Mouse (Mus musculus): ENCODE measurements around the gene Ccnt1.
A peak's percentile ranks its signal among the peaks of the same experiment; 100 is the strongest.
"Not testable (repeated sequence)": the region's sequence is repeated elsewhere in the genome, so short reads cannot be mapped to it uniquely, and the experiment has no call there.

The Ccnt1 gene

GRCm38 (mm10) chr15:98543341-98543740 lies 27.4 kb downstream of the Ccnt1 start:
- DNase-seq (ENCODE audit: low read depth, low spot score): no peak

DNA sequence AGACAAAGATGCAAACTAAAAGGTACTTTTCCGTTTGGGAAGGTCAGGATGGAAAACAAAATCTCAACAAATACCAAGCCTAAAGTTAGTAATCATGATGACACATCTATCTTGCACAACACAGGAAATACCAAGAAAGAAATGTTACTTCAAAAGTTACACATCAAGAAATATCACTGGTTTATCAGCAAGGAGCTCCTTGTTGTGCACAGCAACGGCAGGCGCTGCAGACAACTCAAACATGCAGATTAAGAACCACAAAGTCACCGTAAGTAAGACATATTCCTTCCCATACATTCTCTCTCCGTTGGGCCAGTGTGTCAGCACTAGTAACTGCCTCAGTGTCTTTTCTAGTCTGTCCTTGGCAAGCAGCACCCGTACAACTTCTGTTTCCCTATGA lies 29.7 kb downstream of the Ccnt1 start:
- no peak for DNase-seq (ENCODE audit: low read depth, low spot score)

DNA sequence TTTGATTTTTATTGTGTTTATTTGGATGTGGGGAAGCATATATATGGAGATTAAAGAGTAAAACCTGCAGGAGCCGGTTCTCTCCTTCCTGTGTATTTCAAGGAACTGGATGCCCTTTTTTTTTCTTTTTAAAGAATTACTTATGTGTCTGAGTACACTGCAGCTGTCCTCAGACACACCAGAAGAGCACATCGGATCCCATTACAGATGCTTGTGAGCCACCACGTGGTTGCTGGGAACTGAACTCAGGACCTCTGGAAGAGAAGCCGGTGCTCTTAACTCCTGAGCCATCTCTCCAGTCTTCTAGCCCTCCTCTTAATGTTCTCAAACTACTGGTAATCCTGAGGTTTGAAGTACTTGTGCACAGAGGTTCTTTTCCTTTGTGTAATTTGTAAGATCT lies 32.8 kb downstream of the Ccnt1 start:
- DNase-seq (ENCODE audit: low read depth, low spot score): no peak

- no peak for DNase-seq (ENCODE audit: low read depth, low spot score)
These were observed 33.8 kb downstream of the Ccnt1 start for GRCm38 (mm10) chr15:98536828-98537510.

GRCm38 (mm10) chr15:98535921-98536320 lies 34.8 kb downstream of the Ccnt1 start:
- DNase-seq (ENCODE audit: low read depth, low spot score): no peak

DNA sequence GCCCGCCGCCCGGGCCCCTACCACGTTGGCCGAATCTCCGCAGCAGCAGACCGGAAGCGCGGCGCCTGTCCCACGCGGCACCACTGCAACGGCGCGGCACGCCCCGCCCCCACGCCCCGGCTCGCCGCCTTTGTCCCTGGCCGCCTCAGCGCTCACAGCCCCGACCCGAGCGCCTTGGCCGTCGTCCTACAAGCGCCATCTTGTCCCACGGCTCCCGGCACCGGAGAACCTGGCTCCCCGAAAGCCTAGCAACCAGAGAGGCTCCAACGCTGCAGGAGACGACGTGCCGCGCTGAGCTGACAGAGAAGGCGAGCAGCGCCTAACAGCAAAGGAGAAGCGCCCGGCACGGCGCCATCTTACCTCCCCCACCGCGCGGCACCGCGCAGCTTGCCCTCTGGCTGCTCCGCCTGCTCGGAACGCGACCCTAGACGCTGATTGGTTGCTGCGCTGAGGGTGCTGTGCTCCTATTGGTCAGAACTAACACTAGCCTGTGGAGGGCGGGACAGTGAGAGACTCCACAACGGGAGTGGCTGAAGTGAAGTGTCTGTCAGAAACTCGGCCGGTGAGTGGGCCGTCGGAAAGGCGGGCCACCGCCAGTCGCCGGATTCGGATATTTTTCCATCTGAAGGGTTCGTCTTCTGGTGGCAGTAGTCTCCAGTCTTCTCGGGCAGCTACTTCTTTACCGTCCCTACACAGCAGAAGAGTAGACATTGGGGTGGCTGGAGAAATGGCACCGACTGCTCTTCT lies 36.7 kb downstream of the Ccnt1 start, which contains the start of gene Kansl2:
Gene Kansl2 (minus strand): TSS at position 384 of the 747 bp plus-strand sequence.
- peak; percentile 99 for DNase-seq (ENCODE audit: low read depth, low spot score)

DNA sequence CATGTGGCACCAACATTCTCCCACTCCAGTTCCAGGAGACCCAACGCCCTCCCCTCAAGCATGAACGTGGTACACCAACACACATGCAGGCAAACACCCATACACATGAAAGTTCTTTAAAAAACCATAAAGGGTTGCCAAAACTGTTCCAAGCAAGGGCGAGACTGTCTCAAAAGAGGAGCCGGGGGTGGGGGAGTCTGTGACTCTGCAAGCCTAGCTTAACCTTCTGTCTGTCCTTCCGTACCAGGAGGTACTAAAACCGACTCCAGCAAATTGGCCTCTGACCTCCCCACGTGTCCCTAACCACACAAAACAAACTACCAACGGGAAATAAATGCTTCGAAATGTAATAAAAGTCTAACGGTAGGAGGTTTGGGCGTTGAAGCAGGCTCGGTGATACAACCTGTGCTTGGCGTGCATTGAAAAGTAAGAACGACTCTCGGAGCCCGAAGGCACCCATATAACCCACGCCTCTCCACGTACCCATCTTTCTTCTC lies 37.6 kb downstream of the Ccnt1 start:
- peak; percentile 53 for DNase-seq (ENCODE audit: low read depth, low spot score)

DNA sequence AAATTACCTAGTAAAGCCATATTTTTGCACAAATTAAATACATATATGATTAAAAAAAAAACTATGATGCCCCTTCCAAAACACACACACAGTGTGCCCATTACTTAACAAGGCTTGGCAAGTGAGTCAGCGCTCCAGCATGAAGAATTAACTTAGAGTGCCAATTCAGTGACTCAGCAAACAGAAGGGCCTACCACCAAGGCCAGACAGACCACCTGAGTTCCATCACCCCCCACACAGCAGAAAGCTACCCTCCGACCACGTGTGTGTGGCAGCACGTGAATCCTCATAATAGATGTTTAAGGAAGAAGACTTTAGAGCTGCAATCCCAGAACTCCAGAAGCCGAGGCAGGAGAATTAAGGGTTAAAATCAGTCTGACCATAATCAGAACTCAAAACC lies 38.4 kb downstream of the Ccnt1 start:
- no peak for DNase-seq (ENCODE audit: low read depth, low spot score)

- DNase-seq (ENCODE audit: low read depth, low spot score): no peak
These were observed 42.6 kb downstream of the Ccnt1 start for GRCm38 (mm10) chr15:98528066-98528563.

DNA sequence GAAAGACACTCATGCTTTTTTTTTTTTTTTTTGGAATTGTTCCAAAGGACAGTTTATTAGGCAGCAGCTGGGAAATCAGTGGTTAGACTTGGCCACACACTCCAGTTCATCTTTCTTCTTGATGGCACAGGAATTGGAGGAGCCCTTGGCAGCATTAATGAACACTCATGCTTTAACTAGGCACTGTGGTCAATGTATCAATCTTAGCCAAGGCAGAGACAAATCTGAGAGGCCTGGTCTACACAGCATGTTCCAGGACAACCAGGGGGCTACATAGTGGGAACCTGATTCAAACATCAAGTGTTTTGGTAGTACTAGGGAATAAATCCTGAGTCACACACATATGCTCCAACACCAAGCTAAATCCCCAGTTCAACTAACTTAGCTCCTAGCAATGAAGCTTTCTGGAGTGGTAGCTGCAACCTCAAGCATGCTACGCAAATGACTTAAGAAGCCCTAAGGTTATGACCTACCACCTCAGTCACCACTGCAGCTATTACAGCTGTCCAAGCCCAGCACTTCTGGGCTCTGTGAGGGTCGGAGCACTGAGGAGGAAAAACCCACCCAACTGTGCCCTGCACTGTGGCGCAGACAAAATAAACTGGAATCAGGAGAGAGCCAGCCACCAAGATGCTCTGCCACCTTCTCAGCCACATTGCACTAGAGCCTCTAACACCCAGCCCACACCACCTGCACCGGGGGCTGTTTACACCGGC lies 43.5 kb downstream of the Ccnt1 start:
- DNase-seq (ENCODE audit: low read depth, low spot score): no peak

DNA sequence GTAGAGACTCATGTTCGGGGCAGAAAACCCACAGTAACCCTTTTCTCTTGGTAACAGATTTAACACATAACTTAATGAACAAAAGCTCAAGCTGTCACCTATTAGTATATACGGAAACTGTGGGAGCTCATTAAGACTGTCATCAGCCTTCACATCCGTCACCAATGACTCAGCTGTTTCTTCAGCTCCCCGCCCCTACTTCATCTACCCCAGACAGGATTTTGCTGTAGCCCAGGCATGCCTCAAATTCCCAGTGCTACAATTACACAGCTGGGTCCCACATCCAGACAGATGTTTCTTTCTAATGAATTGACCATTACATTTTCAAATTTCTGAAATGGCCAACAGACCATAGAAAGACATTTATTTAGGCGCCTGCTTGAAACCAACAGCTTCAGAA lies 44.7 kb downstream of the Ccnt1 start:
- DNase-seq (ENCODE audit: low read depth, low spot score): no peak

DNA sequence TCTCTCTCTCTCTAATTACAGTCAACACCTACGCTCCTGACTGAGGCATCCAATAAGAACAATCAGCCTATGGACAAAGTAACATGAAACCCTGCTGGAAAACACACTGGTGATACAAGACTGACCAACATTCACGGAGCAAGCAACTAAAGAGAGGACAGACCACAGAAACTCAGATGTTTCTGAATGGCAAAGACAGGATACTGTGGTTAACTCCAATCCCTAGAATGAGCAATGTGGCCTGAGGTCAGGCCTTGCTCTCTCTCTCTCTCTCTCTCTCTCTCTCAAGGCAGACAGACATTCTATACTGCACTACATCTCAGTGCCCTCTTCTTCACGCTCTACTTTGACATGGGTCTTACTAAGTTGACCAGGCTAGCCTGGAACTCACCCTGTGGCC lies 49.5 kb downstream of the Ccnt1 start:
- DNase-seq (ENCODE audit: low read depth, low spot score): no peak

DNA sequence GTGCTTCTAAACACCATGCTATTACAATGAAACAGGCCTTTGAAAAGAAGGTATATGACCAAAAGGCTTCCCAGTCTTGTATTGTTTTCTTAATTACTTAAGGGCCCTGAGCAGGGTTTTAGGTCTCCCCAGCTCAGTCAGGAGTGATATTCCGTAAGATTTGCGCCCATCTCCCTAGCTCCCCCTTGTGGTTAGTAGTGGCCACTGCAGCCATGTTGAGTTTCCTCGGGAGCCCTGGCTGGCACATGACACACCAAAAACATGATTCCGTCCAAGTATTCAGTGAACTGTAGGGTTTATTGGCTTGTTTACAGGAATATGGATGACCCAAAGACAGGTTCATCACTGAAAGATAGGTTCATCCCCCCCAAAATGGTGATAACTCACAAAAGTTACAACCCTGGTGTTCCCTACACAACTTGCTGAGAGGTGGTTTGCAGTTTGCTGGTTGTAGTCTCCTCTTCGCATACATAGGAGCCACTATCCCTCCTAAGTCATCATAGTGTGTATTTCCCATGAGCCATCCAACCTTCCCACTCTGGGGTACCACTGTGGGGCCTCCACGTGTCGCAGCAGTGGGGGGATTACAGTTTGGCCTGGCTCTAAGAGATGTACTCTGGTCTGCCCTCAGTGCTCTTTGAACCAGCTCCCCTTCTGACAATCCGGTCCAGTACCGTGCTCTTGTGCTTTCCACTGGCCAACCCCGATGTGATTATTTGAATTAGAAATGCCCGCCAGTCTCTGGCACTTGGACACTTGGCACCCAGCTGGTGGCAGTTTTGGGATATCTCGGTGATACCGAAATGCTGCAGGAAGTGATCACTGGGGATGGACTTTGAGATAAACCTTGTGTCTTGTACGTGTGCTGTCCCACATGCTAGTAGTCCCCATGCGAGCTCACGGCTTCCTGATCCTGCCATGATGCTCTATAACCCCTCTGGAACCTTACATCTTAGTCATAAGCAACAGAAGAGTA lies 53.1 kb downstream of the Ccnt1 start:
- peak; percentile 77 for DNase-seq (ENCODE audit: low read depth, low spot score)

DNA sequence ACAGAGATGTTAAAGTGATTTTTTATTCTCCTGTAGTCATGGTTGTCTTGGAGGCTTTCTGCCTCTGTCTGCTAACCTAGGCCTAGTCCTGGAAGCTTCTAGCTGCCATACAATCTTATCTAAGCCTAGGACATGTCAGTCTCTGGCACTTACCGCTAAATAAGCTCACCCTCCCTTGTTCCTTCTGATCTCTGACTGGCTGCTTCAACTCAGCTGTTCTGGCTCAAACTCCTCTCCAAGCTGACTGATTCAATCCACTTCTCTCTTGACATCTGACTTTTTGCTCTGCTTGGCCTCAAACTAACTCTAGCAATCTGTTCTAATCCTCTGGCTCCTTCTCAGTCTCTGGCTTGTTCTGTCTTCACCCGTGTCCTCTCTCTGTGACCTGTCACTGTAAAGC lies 55.9 kb downstream of the Ccnt1 start:
- DNase-seq (ENCODE audit: low read depth, low spot score): not testable (repeated sequence)

- DNase-seq (ENCODE audit: low read depth, low spot score): peak; percentile 43
These were observed 56.6 kb downstream of the Ccnt1 start for GRCm38 (mm10) chr15:98514146-98514545.

DNA sequence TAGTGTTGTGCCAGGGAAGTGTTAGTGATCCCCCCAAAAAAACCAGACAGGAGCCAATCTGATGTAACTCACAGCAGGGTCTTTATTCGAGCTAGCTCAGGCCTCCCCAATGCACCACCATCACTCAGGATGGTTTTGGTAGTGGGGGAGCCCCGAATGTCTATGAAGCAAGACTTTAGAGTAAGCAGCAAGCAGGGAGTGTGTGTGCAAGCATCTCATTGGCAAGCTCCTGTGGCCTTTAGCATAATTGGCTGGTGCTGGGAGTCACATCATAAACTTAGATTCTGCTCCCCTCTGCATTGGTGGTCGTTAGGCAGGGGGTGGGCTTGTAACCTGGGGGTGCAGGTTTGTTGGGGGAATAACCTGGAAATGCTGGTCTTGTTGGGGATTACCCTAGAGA lies 57.0 kb downstream of the Ccnt1 start:
- DNase-seq (ENCODE audit: low read depth, low spot score): peak; percentile 86

DNA sequence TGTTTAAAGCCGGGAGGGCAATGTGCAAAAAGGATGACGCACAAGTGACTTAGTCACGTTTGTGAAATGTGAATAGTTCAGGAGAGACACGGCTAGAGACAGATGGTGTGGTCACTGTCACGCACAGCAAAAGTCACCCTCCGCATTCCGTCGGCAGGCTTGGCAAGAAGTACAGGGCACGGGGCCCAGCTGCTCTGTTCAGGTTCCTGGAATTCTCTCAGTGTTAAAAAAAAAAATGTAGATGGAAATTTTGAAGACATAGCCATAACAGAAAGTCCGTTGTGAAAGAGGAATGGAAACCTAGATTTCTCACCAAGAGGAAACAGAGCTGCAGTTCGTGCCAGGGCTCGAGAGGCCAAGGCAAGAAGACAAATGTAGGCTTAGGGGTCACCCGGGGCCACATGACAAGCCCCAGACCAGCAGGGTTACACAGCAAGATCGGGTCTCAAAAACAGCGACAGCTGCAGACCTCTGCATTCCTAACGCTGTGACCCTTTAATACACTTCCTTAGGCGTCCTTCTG lies 57.9 kb downstream of the Ccnt1 start:
- peak; percentile 90 for DNase-seq (ENCODE audit: low read depth, low spot score)

GRCm38 (mm10) chr15:98512232-98512631 lies 58.5 kb downstream of the Ccnt1 start:
- DNase-seq (ENCODE audit: low read depth, low spot score): peak; percentile 69

GRCm38 (mm10) chr15:98511386-98511928 lies 59.3 kb downstream of the Ccnt1 start:
- peak; percentile 91 for DNase-seq (ENCODE audit: low read depth, low spot score)

Measured in A20 (cell line).